Mouse (Mus musculus) liver, adult 2 months (tissue): ENCODE results near the gene Sema6b.

Experiments used
- CTCF ChIP-seq: fragments of 200-500 bp; IDR thresholded peaks from 2 replicates; pipeline ENCODE4 v1.5.1; 2011; ENCODE audit warnings: low read depth, low read length, control low read depth
- POLR2A ChIP-seq: fragments of 200-500 bp; IDR thresholded peaks from 2 replicates; pipeline ENCODE4 v1.6.1; 2011; ENCODE audit warnings: low read length, control low read depth; ENCODE audit not compliant: insufficient read depth; ENCODE audit errors: extremely low read depth

GRCm38 (mm10) chr17:56119981-56120880 is 19.9 kb downstream of the Sema6b start:
- TF ChIP-seq POLR2A (peak; percentile 35; the same call in 1 of the 2 replicates), CTCF (no peak)
